Mouse (Mus musculus): ENCODE measurements around the gene Dgki.

Gene Dgki

GRCm38 (mm10) chr6:37028300-37028699 lies 271.7 kb downstream of the Dgki start:
- DNase-seq (ENCODE audit: extremely low spot score, low spot score): no peak

DNA sequence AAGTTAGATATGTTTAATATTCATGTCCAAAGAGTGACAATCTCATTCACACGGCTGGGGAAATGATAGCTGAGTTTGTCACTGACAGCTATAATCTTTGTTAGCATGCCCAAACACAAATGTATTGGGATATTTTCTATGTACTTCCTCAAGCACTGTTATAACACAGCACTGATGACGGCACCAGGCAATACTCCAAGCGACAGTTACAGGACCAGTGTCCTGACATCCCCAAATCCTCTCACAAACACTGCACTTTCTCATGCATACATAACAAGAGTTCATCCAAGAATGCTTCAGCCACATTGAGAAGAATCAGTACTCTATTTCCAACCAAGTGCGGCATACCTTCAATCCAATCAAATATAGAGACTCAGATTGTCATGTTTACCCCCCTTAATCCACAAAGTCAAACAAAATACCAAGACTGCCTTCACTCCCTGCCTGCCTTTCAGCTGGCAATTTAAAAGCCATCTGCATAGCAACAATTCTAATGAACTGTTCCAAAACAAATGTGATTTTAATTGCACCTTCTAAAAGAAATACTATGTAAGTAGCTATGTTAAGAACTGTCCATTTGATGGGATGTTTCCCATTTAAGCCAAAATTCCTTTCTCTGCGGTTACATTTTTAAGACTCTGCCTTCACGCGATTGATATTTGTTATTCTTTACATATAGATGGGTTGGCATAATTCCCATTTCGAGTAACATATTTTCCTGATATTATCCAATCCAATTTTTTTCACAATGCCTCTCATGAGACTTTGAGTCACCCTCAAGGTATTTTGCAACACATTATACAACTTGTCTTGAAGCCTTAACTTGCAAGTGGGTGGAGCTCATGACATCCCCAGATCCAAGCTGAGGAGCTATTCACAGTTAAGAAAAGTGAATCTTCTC lies 273.4 kb downstream of the Dgki start:
- no peak for DNase-seq (ENCODE audit: extremely low spot score, low spot score)

DNA sequence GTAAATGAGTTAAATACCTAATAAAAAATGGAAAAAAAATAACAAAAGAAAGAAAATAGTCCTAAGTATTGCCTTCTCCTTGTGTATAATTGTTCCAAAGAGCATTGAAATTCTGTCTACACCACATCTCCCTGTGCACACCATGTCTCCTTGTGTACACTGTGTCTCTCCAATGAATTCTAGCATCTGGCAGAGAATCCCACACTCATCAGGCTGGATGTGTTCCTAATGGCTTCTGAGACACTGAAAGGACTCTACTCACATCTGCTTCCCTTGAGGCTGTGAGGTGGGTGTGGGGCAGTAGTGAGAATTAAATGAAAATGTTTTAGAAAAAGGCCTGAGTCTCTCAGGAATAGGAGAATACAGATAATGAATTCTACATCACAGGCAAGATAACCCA lies 283.9 kb downstream of the Dgki start:
- DNase-seq (ENCODE audit: extremely low spot score, low spot score): no peak

GRCm38 (mm10) chr6:37011597-37011996 lies 288.4 kb downstream of the Dgki start:
- no peak for DNase-seq (ENCODE audit: extremely low spot score, low spot score)

GRCm38 (mm10) chr6:37007573-37007972 lies 292.4 kb downstream of the Dgki start:
- no peak for DNase-seq (ENCODE audit: extremely low spot score, low spot score)

GRCm38 (mm10) chr6:37004914-37005313 lies 295.1 kb downstream of the Dgki start:
- no peak for DNase-seq (ENCODE audit: extremely low spot score, low spot score)

- DNase-seq (ENCODE audit: extremely low spot score, low spot score): no peak
Measured at GRCm38 (mm10) chr6:37003235-37003634, 296.7 kb downstream of the Dgki start.

- no peak for DNase-seq (ENCODE audit: extremely low spot score, low spot score)
Measured at GRCm38 (mm10) chr6:36998942-36999341, 301.0 kb downstream of the Dgki start.

DNA sequence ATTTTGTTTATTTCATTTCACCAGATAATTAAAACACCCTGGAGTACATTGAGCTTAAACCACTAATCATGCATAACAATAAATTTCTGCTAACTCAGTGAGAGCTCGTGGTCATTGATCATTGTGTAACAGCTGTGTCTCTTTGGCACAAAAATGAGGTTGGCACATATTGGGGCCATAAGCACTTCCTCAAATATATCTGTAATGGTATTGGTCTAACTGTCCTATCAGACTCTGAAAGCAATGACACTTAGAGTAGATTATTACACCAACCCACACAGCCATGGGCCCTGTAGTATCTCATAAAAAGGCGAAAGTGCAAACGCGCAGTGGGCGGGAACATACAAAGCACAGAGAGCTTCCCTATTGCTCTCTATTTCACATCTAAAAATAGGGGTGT lies 305.7 kb downstream of the Dgki start:
- DNase-seq (ENCODE audit: extremely low spot score, low spot score): no peak

GRCm38 (mm10) chr6:36990186-36990585 lies 309.8 kb downstream of the Dgki start:
- DNase-seq (ENCODE audit: extremely low spot score, low spot score): no peak

DNA sequence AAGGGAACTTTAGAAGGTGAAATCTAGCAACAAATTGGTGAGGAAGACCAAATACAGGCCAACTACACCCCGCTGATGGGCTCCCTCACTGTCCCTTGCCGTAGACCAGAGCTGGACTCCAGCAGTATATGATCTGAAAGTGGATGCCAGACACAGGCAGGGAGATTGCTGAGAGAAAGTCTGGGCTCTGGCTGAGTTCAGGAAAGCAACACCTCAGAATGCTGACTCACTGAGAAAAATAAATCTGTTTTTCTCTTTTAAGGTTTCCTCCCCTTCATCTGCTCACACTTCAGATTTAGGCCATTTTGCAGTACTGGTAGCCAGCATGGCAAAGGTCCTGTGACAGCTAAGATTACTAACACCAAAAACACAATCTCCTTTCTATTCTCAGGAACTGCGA lies 311.2 kb downstream of the Dgki start:
- no peak for DNase-seq (ENCODE audit: extremely low spot score, low spot score)

DNA sequence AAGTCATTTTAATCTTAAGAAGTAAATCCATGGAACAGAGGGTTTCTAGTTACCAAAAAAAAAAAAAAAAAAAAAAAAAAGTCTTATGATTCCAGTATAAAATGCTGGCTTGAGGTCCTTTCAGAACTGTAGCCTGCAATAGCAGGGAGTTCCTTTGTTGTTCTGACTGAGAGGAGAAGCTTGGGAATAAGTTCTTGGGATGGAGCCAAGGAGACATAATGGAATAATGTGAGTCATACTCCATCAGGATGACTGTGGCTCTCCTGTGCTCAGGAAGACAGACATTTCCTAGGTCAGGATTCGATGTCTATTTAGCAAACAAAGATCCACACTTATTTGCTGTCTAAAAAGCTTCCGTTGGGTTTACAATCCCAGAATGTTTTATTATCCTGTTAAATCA lies 318.3 kb downstream of the Dgki start:
- no peak for DNase-seq (ENCODE audit: extremely low spot score, low spot score)

DNA sequence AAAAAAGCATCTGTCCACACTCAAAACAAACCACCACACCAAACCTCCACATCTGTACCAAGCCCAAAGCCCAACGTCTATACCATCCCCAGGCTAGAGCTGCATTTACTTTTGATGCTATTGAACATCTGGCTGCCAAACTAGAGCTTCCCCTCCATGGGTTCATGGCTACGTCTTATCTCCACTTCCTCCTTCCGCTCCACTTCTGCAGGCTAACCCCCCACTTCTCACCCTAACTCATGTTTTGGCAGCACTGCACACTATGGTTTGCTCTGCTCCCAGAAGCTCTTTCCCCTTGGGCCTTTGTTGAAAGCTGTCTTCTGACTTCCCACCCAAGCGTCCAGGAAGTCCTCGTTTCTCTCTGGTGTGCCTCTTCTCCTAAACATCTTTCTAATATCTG lies 319.5 kb downstream of the Dgki start:
- DNase-seq (ENCODE audit: extremely low spot score, low spot score): no peak

DNA sequence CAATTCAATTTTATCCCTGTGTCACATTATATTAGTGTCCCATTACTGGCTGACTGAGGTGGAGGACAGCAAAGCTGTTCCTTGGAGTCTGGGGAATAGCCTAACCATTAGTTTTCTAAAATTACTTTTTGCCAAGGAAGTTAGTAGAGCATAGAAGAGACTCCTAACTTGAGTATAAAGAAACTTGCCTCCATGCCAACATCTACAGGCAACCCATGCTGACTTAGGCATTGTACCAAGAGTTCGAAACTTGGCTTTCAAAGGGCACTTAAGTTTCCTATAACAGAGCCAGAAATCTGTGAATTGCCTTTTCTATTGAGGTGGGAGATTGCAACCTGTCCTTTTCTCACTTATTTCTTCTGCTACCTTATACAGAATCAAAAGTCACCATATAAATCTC lies 321.8 kb downstream of the Dgki start:
- no peak for DNase-seq (ENCODE audit: extremely low spot score, low spot score)

DNA sequence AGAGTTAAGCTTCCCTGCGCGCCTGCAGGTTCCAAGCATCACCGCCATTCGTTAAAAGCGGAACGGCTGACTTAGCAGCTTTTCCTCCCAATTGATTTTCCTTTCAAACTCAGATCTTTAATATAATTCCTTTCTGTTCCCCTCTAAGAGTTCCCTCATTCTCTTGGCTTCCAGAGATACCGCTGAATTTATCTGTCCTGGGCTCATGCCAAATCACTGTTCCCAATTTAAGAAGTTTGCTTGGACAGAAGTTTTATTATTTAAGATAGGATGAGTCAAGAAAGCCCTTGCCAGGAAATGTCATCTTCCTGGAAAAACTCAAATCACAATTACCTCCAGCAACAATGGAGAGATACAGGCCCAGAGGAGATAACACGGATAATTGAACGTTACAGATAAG lies 326.9 kb downstream of the Dgki start:
- DNase-seq (ENCODE audit: extremely low spot score, low spot score): no peak

GRCm38 (mm10) chr6:36972494-36972893 lies 327.5 kb downstream of the Dgki start:
- no peak for DNase-seq (ENCODE audit: extremely low spot score, low spot score)

DNA sequence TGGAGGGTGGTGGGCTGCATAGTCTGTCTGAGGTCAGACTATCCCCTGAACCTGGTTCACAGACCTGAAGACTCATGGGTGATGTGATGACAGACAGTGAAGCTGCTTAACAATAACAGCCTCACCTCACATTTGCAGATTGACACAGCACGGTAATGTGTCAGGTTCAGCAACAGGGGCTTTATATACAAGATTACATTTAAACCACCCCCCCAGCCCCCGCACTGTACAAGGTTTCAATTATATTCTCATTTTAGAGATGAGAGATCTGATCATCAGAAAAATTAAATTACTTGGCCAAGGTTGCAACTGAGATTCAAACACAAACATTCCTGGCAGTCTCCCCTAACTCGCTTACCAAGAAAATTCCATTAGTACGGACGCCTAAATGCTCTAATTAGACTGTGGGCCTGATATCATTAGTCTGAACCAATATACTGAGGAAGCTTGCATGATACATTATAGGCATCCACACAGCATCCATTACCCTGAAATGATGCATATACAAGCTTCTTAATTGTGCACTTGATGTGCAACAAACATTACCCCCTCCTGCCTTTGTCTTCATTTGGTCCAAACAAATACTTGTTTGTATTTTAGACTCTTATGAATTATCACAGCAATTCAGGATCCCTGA lies 330.6 kb downstream of the Dgki start:
- DNase-seq (ENCODE audit: extremely low spot score, low spot score): no peak

DNA sequence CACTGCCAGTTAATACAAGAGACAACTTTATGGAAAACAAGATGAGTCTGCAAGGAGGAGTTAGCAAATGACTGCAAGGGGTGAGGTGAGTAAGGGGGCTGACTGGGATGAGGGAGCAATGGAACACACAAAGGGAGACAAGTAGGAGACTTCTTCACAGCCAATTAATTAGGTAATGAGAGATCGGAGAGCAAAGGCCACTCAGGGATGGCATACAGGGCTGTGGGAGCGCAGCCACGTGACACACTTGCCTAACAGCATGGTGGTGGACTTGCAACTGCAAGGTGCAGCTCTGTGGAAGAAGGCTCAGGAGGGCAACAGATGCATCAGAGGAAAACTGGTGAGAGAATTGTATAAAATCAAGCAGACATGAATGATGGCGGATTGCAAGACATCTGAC lies 339.3 kb downstream of the Dgki start:
- no peak for DNase-seq (ENCODE audit: extremely low spot score, low spot score)

- no peak for DNase-seq (ENCODE audit: extremely low spot score, low spot score)
Measured at GRCm38 (mm10) chr6:36955293-36955692, 344.7 kb downstream of the Dgki start.

DNA sequence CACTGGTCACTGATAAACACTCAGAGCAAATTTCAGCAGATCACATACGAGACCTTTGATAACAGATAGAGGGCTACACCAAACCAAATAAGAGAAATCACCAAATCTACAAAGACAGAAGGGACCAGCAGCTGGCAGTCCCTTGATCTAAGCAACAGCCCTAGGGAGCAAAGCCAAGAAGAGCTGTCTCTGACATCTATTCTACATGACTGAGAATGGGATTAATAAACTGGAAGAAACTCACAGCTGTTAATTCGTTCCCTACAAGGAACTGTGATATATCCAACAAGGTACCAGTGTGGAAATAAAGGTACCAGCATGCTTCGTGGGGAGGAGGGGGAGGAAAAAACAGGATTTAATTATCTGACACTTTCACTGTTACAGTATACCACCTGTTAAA lies 349.3 kb downstream of the Dgki start:
- DNase-seq (ENCODE audit: extremely low spot score, low spot score): no peak

DNA sequence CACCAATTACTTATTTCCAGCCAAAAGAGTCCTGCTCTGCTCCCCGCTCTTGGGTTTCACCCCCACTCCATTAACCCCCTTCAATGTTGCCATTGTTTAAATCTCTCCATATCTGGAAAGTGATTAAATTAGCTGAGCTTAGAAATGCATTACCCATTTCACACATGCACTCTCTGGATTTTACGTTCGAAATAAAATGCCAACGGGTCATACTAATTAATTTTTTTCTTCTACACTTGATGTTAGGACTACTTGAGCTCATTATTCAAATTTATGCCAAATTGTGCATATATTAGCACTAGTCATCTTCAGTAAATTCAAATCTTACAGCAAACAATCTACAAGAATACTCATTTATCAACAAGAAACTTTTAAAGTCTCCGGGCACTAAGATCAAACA lies 352.1 kb downstream of the Dgki start:
- no peak for DNase-seq (ENCODE audit: extremely low spot score, low spot score)

GRCm38 (mm10) chr6:36937527-36937926 lies 362.5 kb downstream of the Dgki start:
- DNase-seq (ENCODE audit: extremely low spot score, low spot score): no peak

- DNase-seq (ENCODE audit: extremely low spot score, low spot score): no peak
Measured at GRCm38 (mm10) chr6:36936816-36937215, 363.2 kb downstream of the Dgki start.
